Mouse (Mus musculus): Measurements from ENCODE around the gene Prkar1b.

Prkar1b gene

DNA sequence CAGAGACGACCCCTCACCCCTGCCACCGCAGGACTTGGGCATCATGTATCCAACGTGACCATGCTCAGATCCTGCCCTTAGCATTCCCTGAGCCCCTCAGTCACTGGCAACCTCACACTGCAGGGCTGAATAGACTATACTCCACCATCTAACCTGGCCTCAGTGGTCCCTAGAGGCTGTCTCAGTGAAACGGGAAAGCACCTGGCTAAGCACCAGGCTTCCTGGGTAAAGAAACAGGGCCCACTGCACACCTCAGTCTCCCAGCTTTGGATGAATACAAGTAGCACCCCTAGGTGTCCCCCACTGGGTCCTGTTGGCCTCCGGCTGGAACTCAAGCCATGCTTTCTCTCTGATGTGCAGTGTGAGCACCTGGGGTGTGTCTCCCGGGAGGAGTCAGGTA is 176.3 kb downstream of the Prkar1b start:
- DNase-seq (ENCODE audit: low spot score) = no peak

DNA sequence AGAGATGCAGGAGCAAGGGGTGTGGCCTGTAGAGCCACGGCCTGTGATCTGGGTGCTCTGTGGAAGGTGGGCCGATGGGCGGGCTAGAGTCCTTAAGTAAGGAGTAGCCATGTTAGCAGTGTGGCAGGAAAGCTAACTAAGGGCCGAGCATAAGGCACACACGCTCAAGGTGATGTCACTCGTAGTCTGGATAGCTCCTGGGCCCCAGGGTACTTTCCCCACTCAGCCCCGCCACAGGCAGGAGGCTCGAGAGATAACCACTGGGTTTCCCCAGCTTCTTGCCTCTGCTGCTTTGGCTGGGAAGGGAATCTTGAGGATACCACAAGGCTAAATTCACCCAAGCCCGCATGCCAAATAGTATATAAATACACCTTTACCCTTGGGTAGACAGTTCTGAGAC is 178.4 kb downstream of the Prkar1b start:
- no peak for DNase-seq (ENCODE audit: low spot score)

DNA sequence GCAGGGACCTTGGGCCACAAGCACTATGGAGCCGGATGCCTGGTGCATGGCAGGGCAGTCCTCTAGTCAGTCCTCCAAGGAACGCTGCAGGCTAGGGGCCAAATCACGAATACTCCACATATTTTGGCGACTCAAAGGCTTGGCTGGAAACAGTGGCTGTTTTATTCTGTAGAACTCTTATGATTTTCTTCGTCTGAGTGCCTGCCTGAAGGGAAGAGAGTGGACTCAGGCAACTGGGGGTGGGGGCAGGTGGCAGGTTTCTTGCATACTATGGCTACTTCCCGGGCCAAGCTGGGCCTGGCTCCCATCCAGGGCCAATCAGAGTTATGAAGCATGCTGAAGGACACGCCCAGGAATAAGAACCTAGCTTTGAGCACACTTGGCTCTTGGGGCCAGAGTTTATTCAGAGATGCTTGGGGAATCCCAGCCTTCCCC is 179.7 kb downstream of the Prkar1b start:
- DNase-seq (ENCODE audit: low spot score) = no peak

Measured in spleen, adult 12 weeks (tissue).